Mouse (Mus musculus): ENCODE results near the gene Gm21725. TPM values are rescaled to one million over a fixed set of nuclear protein-coding genes. Genes with fewer than 3 reads are reported as not detected.
"Not testable (repeated sequence)": the region's sequence is repeated elsewhere in the genome, so short reads cannot be mapped to it uniquely, and the experiment has no call there.

The Gm21725 gene
- polyA plus RNA-seq (2015; fragmentation: Nextera tagmentation; extraction: Ambion mirVana), result not detected in 2 replicates

GRCm38 (mm10) chrY:13348963-13349362, at the start of gene Gm21725:
Gene Gm21725 (minus strand): TSS chrY:13349063.
- WGBS, result no CpG with 5 or more reads among the region's 3 CpGs
- H3K36me3 ChIP-seq; ATAC-seq (ENCODE audit: extremely low read depth, insufficient number of reproducible peaks, low FRiP score, low TSS enrichment); H3K27ac ChIP-seq (replicated peaks); H3K9me3 ChIP-seq; H3K4me3 ChIP-seq; H3K27me3 ChIP-seq (replicated peaks); H3K4me1 ChIP-seq; H3K4me2 ChIP-seq; H3K9ac ChIP-seq: not testable (repeated sequence)

Other genes with a start within 250 kb of the Gm21725 start
- gene Gm21891, start 215.6 kb downstream of the Gm21725 start, polyA plus RNA-seq (2015; fragmentation: Nextera tagmentation; extraction: Ambion mirVana), result not detected in 2 replicates
- not detected in 2 replicates for gene Gm21425, start 187.1 kb downstream of the Gm21725 start, polyA plus RNA-seq (2015; fragmentation: Nextera tagmentation; extraction: Ambion mirVana)
- gene Gm21828, start 125.1 kb downstream of the Gm21725 start, polyA plus RNA-seq (2015; fragmentation: Nextera tagmentation; extraction: Ambion mirVana), result not detected in 2 replicates
- not detected in 2 replicates for gene Gm21440, start 96.7 kb downstream of the Gm21725 start, polyA plus RNA-seq (2015; fragmentation: Nextera tagmentation; extraction: Ambion mirVana)
- gene Gm21454, start 96.6 kb downstream of the Gm21725 start, polyA plus RNA-seq (2015; fragmentation: Nextera tagmentation; extraction: Ambion mirVana), result not detected in 2 replicates
- gene Gm21866, start 116.5 kb upstream of the Gm21725 start, polyA plus RNA-seq (2015; fragmentation: Nextera tagmentation; extraction: Ambion mirVana), result not detected in 2 replicates
- not detected in 2 replicates for gene Gm20773, start 145.0 kb upstream of the Gm21725 start, polyA plus RNA-seq (2015; fragmentation: Nextera tagmentation; extraction: Ambion mirVana)